Mouse (Mus musculus): ENCODE results near the gene Morn5. TPM values are rescaled to one million over a fixed set of nuclear protein-coding genes. Genes with fewer than 3 reads are reported as not detected.

The Morn5 gene
- polyA plus RNA-seq (2014; fragmentation: Illumina TruSeq; extraction: RNeasy Lipid Tissue Mini Kit (QIAGEN cat#74804); ENCODE audit: low read depth, low replicate concordance), result not detected

GRCm38 (mm10) chr2:36048748-36049566 is at the start of gene Morn5, which contains the start of gene Ndufa8:
Morn5 (plus strand) TSS chr2:36049458.
Ndufa8 (minus strand) TSS chr2:36049406.

GRCm38 (mm10) chr2:36104956-36105741 is 55.9 kb downstream of the Morn5 start, which contains the start of gene Lhx6:
Lhx6 (minus strand) TSS chr2:36105408.

Other genes starting within 250 kb of the Morn5 start
- 0.79 TPM for gene Ttll11, start 69.5 kb upstream of the Morn5 start, polyA plus RNA-seq (2014; fragmentation: Illumina TruSeq; extraction: RNeasy Lipid Tissue Mini Kit (QIAGEN cat#74804); ENCODE audit: low read depth, low replicate concordance)
- 4.8 TPM for gene Ndufa8, start 52 bp upstream of the Morn5 start, polyA plus RNA-seq (2014; fragmentation: Illumina TruSeq; extraction: RNeasy Lipid Tissue Mini Kit (QIAGEN cat#74804); ENCODE audit: low read depth, low replicate concordance)
- not detected for gene Lhx6, start 56.0 kb downstream of the Morn5 start, polyA plus RNA-seq (2014; fragmentation: Illumina TruSeq; extraction: RNeasy Lipid Tissue Mini Kit (QIAGEN cat#74804); ENCODE audit: low read depth, low replicate concordance)
- 14.2 TPM for gene Mrrf, start 86.9 kb downstream of the Morn5 start, polyA plus RNA-seq (2014; fragmentation: Illumina TruSeq; extraction: RNeasy Lipid Tissue Mini Kit (QIAGEN cat#74804); ENCODE audit: low read depth, low replicate concordance)
- 69.7 TPM for gene Rbm18, start 87.3 kb downstream of the Morn5 start, polyA plus RNA-seq (2014; fragmentation: Illumina TruSeq; extraction: RNeasy Lipid Tissue Mini Kit (QIAGEN cat#74804); ENCODE audit: low read depth, low replicate concordance)
- gene Ptgs1, start 181.0 kb downstream of the Morn5 start, polyA plus RNA-seq (2014; fragmentation: Illumina TruSeq; extraction: RNeasy Lipid Tissue Mini Kit (QIAGEN cat#74804); ENCODE audit: low read depth, low replicate concordance), result 30.7 TPM